Mouse (Mus musculus): ENCODE measurements around the gene Phxr2.

GRCm38 (mm10) chr10:99114295-99114694 lies 11.8 kb downstream of the Phxr2 start:
- no peak for TF ChIP-seq POLR2A (IDR thresholded peaks at IDR 0.05; ENCODE audit: low read depth, low read length)
- no peak for TF ChIP-seq CTCF (conservative IDR thresholded peaks at IDR 0.05; ENCODE audit: insufficient read depth, insufficient read length, low read depth, low read length)

Measured in kidney, adult 2 months (tissue).